Mouse (Mus musculus) frontal cortex, postnatal 10 days (tissue): ENCODE measurements around the gene Arl3.

Source experiments
- DNase-seq, 2 experiments: peaks; one replicate each; pipeline ENCODE4 v3.0.0; 2022; ENCODE audit warnings: low spot score in 2 of 2, mixed read lengths in 1 of 2

The Arl3 gene

DNA sequence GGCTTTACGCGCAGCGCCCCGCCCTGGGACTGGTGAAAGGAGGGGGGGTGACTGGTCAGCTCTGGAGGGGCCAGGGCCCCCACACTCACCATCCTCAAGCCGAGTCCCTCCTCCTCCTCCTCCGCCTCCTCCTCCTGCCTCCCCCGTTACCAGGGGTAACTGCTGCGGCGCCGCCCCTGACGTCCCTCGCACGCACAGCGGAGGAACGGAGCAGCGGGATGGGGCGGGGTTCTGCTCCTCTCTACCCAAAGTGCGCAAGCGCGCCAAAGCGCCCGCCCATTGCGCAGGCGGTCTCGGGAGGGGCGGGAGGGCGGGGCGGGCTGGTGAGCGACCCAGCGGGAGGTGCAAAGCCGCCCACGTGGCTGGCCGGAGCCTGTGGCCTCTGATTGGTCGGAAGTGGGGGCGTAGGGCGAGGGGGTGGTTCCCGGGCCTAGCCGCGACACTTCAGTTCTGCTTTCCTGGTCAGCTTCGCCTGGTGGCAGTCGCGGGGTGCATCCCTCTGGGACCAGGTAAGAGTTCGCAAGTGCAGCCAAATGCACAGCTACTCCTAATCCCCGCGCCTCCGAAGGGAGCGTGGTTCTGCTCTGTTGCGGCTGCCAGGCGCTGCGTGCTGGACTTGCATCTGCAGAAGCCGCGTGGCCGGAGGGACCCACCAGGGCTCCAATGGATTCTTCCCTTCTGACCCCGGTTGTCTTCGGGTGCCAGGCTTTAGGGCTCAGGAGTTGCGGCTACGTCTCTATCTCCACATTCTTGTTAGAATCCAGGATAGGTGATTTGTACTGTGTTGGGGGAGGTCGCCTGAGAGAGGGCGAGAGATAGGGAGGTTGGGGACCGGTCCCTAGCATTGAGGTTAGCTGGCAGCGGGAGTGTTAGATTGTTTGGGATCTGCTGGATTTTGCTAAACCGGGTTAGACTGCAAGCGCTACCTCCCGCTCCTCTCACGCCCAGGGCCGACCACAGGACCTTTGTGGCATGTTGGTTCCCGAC lies at the start of gene Arl3, which contains the start of gene Sfxn2:
TSS of gene Arl3 (minus strand) at position 248 of the 987 bp plus-strand sequence.
TSS of gene Sfxn2 (plus strand) at position 415 of the 987 bp plus-strand sequence.
- peak; percentile 92 to 93 for DNase-seq

DNA sequence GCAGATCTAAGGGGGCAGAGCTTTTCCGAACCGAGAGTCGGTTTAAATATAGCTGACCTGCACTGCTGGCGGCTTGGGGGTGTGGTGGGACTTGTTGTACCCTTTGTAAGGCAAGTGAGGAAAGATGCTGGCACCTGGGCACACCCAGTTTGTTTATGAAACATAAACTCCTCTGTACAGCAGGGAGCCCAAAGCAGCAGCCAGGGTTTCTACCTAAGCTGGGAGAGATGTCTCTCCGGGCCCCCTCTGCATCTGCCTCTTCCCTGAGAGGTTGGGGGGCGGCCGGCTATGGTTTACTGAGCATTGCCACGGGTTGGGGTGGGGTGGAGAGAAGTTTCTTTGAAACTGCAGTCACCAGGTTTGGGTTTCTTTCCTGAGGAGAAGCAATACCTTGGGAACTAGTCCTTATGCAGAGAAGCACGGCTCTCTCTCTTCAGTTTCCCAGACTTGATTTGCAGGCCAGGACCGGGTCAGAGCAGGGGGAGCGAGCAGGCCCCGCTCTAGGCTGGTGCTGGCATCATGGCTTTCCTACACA lies 49.7 kb upstream of the Arl3 start:
- DNase-seq = no peak

DNA sequence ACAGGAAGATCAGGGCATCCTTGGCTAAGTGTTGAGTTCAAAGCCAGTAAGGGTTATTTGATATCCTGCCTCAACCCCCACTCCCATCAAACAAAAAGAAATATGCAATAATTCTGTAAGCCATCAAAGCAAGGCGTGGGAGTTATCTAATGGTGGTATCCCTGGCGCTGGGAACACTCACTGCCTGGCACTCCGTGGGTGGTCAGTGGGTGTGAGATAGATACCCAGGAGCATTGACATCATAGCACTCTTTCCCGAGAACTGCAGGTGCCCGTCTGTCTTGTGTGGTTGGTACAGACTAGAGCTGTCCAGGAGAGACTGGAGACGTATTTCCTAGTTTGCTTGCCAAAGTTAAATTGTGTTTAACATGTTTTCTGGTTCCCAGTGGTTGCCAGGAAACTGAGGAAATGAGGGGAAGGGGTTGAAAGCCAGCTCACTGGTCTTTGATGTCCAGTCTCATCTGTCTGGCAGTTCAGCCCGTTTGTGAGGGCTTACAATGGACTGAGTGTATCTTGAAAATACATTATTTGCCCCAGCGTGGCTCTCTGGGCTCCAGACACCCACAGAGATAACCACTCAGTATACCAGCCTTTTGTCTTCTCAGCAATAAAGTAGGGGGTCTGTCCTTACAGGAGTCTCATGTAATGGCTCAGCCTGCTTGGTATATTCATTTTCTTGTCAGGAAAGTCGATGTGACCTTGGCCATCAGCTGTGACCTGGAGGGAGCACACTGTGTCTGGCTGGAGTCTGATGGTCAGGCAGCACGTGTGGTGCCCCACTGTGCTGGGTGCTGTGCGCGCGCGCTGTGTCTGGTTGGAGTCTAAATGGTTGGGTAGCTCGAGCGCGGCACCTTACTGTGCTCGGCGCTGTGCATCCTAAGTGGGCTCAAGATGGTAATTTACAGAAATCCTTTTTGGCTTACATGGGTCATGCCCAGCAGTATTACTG lies 48.5 kb upstream of the Arl3 start:
- no peak for DNase-seq

DNA sequence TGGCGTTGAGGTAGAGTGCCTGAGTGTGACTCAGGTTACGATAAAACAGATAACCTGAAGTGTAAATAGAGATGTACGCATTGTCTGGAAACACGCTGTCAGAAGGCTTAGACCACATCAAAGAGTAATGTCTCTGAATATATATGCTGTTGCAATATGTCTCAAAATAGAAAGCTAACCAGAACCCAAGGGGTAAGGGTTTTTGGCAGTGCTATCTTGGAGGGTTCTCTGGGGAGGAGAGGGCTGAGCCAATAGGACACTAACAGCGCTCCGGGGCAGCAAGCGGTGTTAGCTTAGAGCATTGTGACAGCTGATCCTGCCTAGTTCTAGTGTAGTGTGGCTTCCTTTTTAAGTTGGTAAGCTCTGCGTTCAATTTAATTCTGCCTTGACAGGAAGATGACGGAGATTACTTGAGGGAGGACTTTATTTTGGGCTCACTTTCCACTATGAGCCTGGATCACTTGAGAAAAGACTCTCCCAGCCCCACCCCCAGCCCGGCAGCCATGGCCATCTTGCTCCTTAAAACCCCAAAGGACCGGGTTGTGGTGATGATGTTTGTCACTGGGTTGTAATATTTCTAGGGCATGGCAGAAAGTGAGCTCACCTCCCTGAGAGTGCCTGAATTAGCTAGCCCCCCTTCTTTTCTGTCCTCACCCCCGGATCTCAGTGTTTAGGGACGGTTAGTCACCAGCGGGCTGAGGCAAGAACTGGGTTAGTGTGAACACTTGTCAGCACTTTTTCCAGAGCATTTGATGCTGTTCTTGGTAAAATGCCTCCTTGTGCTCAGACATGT lies 47.2 kb upstream of the Arl3 start:
- no peak for DNase-seq

DNA sequence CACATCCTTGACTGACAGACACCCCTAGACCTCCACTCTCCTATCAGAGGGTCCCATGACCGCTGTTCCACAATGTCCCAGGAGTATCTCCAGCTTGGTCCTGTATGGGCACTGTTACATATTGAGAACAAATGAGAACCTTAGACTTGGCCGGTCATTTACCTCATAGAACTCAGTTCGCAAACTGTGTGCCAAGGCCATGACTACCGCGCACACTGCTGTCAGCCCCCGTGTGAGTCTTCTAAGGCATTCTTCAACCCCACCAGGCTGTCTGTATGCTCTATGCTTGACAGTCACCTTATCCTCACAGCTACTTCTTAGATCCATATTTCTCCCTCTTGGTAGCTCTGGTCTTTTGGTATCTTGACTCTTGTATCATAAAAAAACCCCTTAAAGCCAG lies 46.5 kb upstream of the Arl3 start:
- no peak for DNase-seq

DNA sequence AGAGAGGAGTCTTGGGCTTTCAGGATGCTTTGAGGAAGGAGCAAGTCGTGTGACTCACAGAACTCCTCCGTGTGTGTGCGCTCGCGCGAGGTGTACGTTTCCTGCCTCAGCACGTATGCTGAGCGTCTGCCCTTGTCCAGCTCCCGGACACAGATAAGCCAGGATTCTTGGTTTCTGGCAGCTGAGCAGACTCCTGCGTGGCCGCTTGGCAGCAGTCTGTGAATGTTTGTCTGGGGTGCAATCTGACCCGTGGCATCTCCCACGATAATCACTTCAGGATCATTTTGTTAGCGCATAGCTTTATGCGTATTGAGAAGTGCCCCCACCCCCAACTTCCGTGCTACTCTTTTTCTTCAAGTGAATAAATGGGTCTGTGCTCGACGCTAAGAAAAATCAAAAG lies 46.0 kb upstream of the Arl3 start:
- no peak for DNase-seq

DNA sequence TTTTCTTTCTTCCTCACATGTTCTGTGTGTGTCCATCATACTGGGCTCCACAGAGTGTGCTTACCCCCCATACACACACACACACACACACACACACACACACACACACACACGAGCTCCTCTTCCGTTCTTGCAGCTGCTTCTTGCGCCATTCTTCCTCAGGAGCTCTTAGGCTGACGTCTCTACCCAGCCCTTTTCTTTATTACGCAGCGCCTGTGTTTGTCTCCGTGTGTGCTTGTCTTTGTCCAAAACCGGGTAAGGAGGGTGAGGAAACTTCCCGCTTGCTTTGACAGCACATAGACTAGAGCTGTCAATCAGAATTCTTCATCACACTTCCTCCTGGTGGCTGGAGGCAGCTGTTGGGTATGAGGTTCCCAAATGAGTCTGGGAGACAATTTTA lies 45.3 kb upstream of the Arl3 start:
- no peak for DNase-seq

DNA sequence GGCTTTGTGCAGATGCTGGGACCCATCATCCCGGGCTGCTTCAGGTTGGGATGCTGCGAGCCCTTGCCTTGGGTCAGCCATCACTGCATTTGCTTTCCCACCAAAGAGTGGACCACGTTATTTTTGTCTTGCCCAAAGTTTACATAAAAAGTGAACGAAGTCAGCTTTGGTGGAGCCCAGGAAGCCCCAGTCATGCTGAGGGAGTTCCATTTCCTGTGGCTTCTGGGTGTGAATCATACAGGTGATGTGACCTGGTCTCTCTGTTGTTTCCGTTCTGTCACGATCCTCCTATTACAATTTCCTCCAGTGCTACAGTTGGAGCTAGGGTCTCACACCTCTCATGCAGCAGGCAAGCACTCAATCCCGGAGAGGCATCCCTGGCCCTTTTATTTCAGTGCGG lies 44.4 kb upstream of the Arl3 start:
- no peak for DNase-seq

DNA sequence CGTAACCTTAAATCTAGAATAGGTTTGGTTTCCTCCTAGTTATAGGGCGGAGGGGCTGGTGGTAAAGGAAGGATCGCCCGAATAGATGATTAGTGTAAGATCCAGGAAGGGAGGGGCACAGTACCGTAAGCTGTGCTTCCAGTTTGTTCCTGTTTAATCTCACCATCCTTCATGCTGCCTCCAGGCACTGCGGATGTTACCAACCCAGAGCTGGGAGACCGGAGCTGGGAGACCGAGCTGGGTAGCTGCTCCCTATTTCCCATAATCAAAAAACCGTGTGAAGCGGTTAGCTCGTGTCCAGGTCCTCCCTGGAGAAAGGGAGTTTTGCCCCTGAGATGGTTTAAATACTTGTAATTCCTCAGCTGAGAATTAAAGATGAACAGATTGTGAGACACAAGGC lies 43.4 kb upstream of the Arl3 start:
- DNase-seq = no peak

DNA sequence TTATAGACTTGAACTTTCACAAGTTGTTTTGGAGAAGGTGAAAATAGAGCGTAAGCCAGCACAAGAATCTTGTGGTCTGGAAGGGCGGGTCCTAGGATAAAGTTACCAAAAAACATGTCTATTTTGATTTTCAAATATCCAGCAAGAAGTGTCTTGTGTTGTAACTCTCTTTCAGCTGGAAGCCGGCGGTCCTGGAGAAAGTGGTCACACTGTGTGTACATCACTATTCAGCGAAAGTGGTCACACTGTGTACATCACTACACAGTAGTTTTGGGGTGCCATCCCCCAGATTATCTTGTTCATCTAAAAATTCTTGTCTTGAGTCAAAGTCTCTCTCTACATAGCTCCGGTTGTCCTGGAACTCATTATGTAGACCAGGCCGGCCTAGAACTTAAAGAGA lies 35.2 kb upstream of the Arl3 start:
- no peak for DNase-seq

DNA sequence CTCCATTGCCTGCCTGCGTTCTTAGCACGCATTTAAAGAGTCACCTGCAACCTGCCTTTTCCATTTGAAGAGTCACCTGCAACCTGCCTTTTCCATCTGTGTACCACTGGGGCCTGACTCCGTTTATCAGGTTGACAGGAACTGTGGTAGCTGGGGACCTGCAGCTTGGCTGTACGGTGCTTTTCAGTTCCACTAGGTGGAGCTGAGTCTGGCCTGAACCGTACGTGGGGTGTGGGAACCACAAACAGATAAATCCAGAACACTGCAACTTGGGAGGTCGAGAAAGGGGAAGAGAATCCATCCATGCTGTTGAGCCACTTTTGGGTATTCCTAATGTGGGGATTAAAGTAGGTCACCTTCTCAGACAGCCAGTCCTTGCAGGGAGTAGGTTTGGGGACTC lies 34.4 kb upstream of the Arl3 start:
- DNase-seq = no peak

DNA sequence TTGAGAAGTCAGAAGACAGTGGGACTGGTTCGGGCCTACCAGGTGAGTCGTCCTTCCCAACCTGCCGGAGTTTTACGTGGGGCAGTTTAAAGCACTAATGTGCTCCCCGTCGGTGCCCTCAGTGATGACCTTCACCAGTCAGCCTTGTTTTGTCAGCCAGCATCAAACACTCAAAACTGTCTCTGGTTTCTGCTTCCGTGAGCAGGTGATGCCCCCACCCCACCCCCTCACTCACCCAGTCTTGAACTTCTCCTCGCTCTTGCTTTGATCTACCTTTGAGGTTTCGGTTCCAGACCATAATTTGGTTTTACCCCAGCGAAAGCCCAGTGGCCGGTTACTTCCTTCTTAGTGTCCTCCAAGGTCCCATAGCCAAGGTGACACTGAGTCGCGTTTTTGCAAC lies 33.7 kb upstream of the Arl3 start:
- DNase-seq = no peak

DNA sequence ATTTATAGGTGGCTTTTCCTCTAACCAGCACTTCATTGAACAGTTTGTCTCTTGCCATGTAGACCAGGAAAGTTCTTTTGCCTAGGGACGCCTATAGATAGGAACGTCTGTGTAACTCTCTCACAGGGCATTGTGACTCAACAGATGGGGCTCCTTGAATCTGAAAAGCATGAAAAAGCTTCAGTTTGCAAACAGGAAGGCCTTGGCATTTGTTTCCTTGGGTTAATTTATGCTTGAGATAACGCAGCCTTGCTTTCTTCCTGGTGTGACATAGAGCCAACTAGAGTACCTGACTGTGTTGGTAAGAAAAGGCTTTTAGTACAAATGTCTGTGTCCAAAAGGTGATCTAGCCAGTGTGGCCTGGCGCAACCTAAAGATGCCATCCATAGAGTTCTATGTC lies 29.4 kb upstream of the Arl3 start:
- no peak for DNase-seq

DNA sequence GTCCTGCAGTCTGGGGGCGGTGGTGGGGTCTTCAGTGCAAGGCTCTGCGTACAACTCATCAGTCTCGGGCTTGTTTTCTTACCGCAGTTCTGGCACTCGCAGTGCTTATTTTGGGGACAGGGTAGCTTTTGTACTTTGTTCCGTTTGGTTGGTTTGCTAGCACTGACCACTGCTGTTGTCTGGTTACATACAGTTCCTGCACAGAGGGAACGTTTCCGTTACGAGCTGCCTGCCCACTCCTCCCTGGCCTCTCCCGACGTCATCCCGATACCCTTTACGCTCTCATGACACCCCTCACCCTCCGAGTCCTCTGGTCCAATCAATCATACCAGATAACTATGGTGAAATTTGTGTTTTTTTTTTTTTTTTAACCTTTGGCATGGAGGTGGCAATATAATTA lies 28.5 kb upstream of the Arl3 start:
- no peak for DNase-seq

DNA sequence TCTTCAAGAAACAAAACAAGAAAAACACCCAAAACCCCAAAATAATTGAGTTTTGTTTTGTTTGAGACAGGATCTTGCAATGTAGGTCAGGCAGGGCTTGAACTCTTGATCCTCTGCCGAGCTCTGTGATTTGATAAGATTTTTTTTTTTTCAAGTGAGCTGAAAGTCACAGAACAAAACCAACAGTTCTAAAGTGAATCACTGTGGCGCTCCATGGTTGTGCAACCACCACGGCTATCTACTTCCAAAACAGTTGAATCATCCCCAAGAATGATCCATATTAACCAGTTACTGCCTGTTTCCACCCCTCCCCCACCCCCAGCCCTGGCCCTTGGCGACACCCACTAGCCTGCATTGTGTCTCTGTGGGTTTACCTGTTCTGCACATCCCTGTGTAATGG lies 27.4 kb upstream of the Arl3 start:
- DNase-seq = no peak

DNA sequence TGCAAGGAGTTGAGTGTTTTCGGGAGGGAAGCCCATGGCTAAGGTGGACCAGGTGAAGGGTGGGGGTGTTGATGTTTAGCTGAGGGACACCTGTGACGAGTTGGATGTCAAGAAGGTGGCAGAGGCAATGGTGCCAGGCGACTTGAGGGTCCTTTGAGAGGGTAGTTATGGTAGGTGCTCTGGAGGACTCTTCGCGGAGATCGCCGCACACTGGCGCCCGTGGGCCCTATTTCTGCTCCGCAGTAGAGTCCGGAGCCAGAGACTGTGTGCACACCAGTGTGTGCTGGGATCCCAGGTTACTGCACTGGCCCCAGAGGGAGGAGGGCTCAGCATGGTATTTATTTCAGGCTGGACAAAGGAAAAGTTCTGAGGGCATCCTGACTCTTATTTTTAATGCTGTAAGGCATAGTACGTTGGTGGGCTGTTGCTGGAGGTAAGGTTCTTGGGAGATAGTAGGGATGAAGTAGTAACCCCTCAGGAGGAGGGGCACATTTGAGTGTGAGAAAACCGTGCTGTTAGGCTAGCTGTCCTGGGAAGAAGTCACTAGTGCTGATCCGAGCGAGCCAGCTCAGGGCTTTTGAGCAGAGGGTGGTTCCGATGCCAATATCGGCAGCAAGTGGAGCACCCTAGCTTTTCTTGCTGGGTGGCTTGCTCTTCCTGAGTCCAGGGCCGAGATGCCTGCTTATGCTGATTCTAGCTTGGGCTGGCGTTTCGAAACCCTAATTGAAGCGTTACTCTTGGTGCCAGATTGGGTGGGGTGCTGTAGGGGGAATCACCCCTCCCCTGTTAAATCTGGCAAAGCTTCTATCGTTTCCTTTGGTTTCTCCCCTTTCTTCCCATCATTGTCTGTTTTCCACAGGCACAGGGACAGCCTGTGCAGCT lies 26.6 kb upstream of the Arl3 start:
- no peak for DNase-seq

DNA sequence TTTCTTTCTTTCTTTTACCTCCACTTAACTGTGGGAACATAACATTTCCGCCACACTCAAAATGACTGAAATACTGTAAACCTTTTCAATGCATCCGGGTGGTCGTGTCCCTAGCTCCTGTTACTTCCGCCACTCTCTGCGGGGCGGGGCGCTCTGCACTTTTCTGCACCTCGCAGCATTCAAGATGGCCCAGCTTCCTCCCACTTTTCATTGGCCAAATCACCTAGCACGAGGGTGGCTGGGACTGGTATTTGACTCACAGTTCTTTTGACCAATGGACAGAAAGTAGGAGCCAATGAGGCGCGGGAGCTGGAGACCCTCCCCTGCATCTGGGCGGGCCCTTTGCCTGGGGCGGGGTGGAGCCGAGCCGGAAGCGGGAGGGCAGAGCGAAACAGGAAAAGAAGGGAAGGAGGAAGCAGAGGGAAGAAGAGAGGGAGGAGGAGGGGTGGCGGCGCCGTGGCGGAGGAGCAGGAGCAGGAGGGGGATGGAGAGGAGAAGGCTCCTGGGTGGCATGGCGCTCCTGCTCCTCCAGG lies 25.8 kb upstream of the Arl3 start, which contains the start of gene Wbp1l:
TSS of gene Wbp1l (plus strand) at position 365 of the 533 bp plus-strand sequence.
- peak; percentile 97 to 99 for DNase-seq

DNA sequence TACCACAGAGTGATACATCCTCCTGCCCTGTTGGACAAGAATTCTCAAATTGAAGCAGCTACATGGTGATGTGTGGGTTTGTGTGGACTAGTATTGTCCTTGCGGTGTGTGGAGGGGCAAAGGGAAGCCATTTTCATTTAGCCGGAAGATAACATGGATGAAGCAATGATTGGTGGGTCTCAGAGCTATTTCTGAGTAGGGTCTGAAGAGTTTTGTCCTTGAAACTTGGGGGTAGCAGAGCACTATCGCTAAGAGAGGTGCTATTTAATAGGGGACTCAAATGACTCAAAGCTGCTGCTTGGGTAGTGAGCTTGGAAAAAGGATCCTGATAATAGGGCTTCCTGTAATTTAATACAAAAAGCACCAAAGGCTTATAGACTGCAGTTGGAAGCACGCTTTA lies 25.2 kb upstream of the Arl3 start:
- no peak for DNase-seq

DNA sequence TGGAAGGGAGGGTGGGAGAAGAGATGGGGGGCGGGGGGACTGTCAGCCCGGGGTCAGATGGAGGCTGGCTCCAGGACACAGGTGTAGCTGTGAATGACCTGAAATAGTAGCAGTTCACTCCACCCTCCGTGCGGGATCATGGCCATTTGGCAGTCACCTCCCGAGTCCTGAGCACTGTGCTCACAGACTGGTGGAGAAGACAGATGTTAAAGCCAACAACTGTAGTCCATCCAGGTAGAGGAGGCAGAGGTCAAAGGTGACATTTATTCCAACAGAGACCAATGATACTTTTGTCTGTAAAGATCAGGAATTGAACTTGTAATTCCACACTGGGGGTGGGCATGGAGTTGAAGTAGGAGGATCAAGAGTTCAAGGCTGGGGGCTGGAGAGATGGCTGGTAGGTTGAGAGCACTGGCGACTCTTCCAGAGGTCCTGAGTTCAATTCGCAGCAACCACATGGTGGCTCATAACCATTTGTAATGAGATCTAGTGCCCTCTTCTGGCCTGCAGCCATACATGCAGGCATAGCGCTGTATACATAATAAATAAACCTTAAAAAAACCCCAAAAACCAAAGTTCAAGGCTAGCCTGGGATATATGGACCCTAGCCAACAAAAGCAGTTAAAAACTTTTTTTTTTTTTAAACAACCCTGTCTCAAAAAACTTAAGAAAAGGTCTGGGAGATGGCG lies 19.9 kb upstream of the Arl3 start:
- no peak for DNase-seq
